ENCODE assay signal across 12 mouse cellular contexts in genomic region chr14:25019306-25019905, GRCm38 (mm10).
DNase-seq lines count a peak whose midpoint lies in the region; ATAC-seq and TF ChIP-seq lines count a peak whose summit lies in the region.
"Had no signal": no experiment of that assay in that cellular context is flagged by ENCODE, and none has a peak within 500 bp of the region (broad histone marks: within the 10 kb centered on the region; RNA-seq: fewer than 3 reads in every experiment).

No protein-coding gene starts in this region.

- peak; percentile 19 for DNase-seq in gastrocnemius, adult 18-20 months (ENCODE audit: low spot score)
- no peak for DNase-seq in gastrocnemius, postnatal 25 days
- DNase-seq in lung, postnatal 10 days = peak; percentile 77
- DNase-seq in lung, adult 18-20 months = no peak
- peak; percentile 81 for DNase-seq in limb, embryonic 14.5 days (ENCODE audit: low spot score)
- DNase-seq in stomach, postnatal 0 days (ENCODE audit: low spot score) = no peak
- no peak for DNase-seq in cerebellum, adult 2 months
- DNase-seq: adrenal gland, postnatal 25 days; cerebellum, postnatal 14 days; kidney, adult 2 months had no signal

- H3K36me3 ChIP-seq in limb, embryonic 14.5 days (ENCODE audit: control insufficient read depth, insufficient read depth, low read length) = no peaks in the 10 kb centered on the region
- H3K36me3 ChIP-seq in stomach, postnatal 0 days (ENCODE audit: control insufficient read depth, insufficient read depth, low read length) = no peaks in the 10 kb centered on the region
- H3K36me3 ChIP-seq in heart, embryonic 12.5 days = no peaks in the 10 kb centered on the region

- no peaks in the 10 kb centered on the region for H3K9me3 ChIP-seq in limb, embryonic 14.5 days (ENCODE audit: control insufficient read depth, low read length)
- H3K9me3 ChIP-seq in stomach, postnatal 0 days (ENCODE audit: control insufficient read depth, low read length) = no peaks in the 10 kb centered on the region
- no peaks in the 10 kb centered on the region for H3K9me3 ChIP-seq in heart, embryonic 12.5 days (replicated peaks)

- H3K4me1 ChIP-seq in limb, embryonic 14.5 days (ENCODE audit: control insufficient read depth, insufficient read depth, low read length) = peaks cover 59% of the 10 kb centered on the region
- peaks cover 2% of the 10 kb centered on the region; the same call in 1 of the 2 replicates for H3K4me1 ChIP-seq in stomach, postnatal 0 days (replicated peaks; ENCODE audit: control insufficient read depth, insufficient read depth)
- H3K4me1 ChIP-seq in heart, embryonic 12.5 days (replicated peaks) = peaks cover 28% of the 10 kb centered on the region
- peaks cover 5% of the 10 kb centered on the region for H3K4me1 ChIP-seq in cerebellum, adult 2 months (ENCODE audit: control insufficient read depth, insufficient read depth, low read length)

- TF ChIP-seq CTCF in stomach, postnatal 0 days (IDR thresholded peaks at IDR 0.05; ENCODE audit: low read depth) = no peak
- TF ChIP-seq CTCF in cerebellum, adult 2 months (IDR thresholded peaks at IDR 0.05; ENCODE audit: borderline replicate concordance, insufficient read depth, low read depth, low read length) = no peak

- no peak overlapping the region for H3K4me2 ChIP-seq in limb, embryonic 14.5 days (replicated peaks; ENCODE audit: low read depth, low read length, severe bottlenecking)
- H3K4me2 ChIP-seq in stomach, postnatal 0 days (replicated peaks; ENCODE audit: low read depth) = no peak overlapping the region
- no peak overlapping the region for H3K4me2 ChIP-seq in heart, embryonic 12.5 days
- H3K4me2 ChIP-seq: hindbrain, embryonic 14.5 days had no signal

- peak; percentile 85 for ATAC-seq in limb, embryonic 14.5 days (ENCODE audit: low FRiP score, low read depth)
- no peak for ATAC-seq in stomach, postnatal 0 days (ENCODE audit: low FRiP score, low TSS enrichment)
- ATAC-seq in heart, embryonic 12.5 days (ENCODE audit: insufficient number of reproducible peaks, low FRiP score) = no peak

- H3K9ac ChIP-seq in limb, embryonic 14.5 days (ENCODE audit: low read depth, low read length, severe bottlenecking) = no peak overlapping the region
- no peak overlapping the region for H3K9ac ChIP-seq in stomach, postnatal 0 days (ENCODE audit: low read length)
- H3K9ac ChIP-seq in heart, embryonic 12.5 days = no peak overlapping the region
- H3K9ac ChIP-seq: hindbrain, embryonic 14.5 days had no signal

- no peak for TF ChIP-seq EP300 in stomach, postnatal 0 days (optimal IDR thresholded peaks at IDR 0.05)

- no peak for TF ChIP-seq POLR2A in limb, embryonic 14.5 days (IDR thresholded peaks at IDR 0.05; ENCODE audit: borderline replicate concordance, extremely low read depth, insufficient read depth, insufficient read length)
- no peak for TF ChIP-seq POLR2A in cerebellum, adult 2 months (IDR thresholded peaks at IDR 0.05; ENCODE audit: borderline replicate concordance, insufficient read depth, low read length)

- H3K4me3 ChIP-seq in limb, embryonic 14.5 days (replicated peaks; ENCODE audit: low read length) = no peak overlapping the region
- H3K4me3 ChIP-seq in stomach, postnatal 0 days (ENCODE audit: low read depth, low read length) = no peak overlapping the region
- H3K4me3 ChIP-seq in heart, embryonic 12.5 days = no peak overlapping the region
- H3K4me3 ChIP-seq in cerebellum, adult 2 months (replicated peaks; ENCODE audit: insufficient read depth, low read depth, low read length) = no peak overlapping the region

- 38% methylated on average over 4 of the region's 4 CpGs for WGBS in limb, embryonic 14.5 days
- 52% methylated on average over 4 of the region's 4 CpGs for WGBS in stomach, postnatal 0 days
- 70% methylated on average over 4 of the region's 4 CpGs for WGBS in heart, embryonic 12.5 days
- WGBS in cerebellum, adult 2 months = 81% methylated on average over 4 of the region's 4 CpGs

- peak overlapping the region; percentile 61 for H3K27ac ChIP-seq in limb, embryonic 14.5 days (replicated peaks; ENCODE audit: low read depth, low read length)
- H3K27ac ChIP-seq in stomach, postnatal 0 days (replicated peaks) = peak overlapping the region; percentile 35
- no peak overlapping the region for H3K27ac ChIP-seq in heart, embryonic 12.5 days (ENCODE audit: poor library complexity, severe bottlenecking)
- no peak overlapping the region for H3K27ac ChIP-seq in cerebellum, adult 2 months (ENCODE audit: insufficient read depth, low read length)
- H3K27ac ChIP-seq: hindbrain, embryonic 14.5 days had no signal

- no peaks in the 10 kb centered on the region for H3K27me3 ChIP-seq in limb, embryonic 14.5 days (ENCODE audit: control insufficient read depth, insufficient read depth, low read length)
- H3K27me3 ChIP-seq in stomach, postnatal 0 days (ENCODE audit: control insufficient read depth, insufficient read depth, low read length) = no peaks in the 10 kb centered on the region
- no peaks in the 10 kb centered on the region for H3K27me3 ChIP-seq in heart, embryonic 12.5 days (replicated peaks)
- H3K27me3 ChIP-seq in cerebellum, adult 2 months (ENCODE audit: control insufficient read depth, insufficient read depth, low read length) = no peaks in the 10 kb centered on the region

Comparison
In these comparisons a context has a peak if more than half of its experiments do, and no peak if none do; other contexts are left out.
1. DNase-seq: peak in gastrocnemius, adult 18-20 months (single experiment), lung, postnatal 10 days (single experiment) and limb, embryonic 14.5 days (single experiment); none in gastrocnemius, postnatal 25 days (single experiment), lung, adult 18-20 months (0 of 2), stomach, postnatal 0 days (single experiment) and cerebellum, adult 2 months (0 of 2).
2. H3K27ac ChIP-seq: peak in limb, embryonic 14.5 days (single experiment) and stomach, postnatal 0 days (single experiment); none in heart, embryonic 12.5 days (single experiment) and cerebellum, adult 2 months (single experiment).